Mouse (Mus musculus): Measurements from ENCODE around the gene Tmem253.

DNA sequence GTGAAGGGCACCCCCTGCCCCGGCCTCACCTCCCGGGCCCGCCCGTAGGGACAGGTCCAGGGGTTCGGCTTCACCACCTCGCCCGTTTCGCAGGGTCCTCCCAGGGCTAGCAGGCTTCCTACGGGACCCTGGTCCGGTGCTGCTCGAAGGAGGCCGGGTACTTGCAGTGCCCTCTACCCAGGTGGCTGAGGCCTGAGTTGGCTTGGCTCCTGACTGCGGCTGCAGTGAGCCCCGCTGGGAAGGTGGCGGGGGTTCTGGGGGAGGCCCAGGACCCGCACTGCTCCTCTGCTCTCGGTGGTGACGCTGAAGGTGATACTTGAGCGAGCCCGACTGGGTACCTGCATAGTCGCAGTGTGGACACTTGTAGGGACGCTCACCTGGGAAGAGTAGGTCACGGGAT is 8.7 kb upstream of the Tmem253 start:
- no peak for TF ChIP-seq CTCF (IDR thresholded peaks at IDR 0.05; ENCODE audit: borderline replicate concordance, extremely low read depth, insufficient read depth, insufficient read length)
- TF ChIP-seq POLR2A (IDR thresholded peaks at IDR 0.05; ENCODE audit: borderline replicate concordance, extremely low read depth, insufficient read depth, insufficient read length, poor library complexity, severe bottlenecking) = no peak

Data from brain, embryonic 14.5 days (tissue).